Mouse (Mus musculus) cerebellum, adult 2 months (tissue): ENCODE results near the gene Dohh.

Source experiments
- CTCF ChIP-seq: fragments of 200-500 bp; IDR thresholded peaks from 2 replicates; pipeline ENCODE4 v1.5.1; 2011; ENCODE audit warnings: low read depth, mild to moderate bottlenecking, control low read depth, low read length, moderate library complexity, borderline replicate concordance; ENCODE audit not compliant: insufficient read depth
- POLR2A ChIP-seq: fragments of 200-500 bp; IDR thresholded peaks from 2 replicates; pipeline ENCODE4 v1.6.1; 2011; ENCODE audit warnings: low read length, control low read depth, borderline replicate concordance; ENCODE audit not compliant: insufficient read depth

DNA sequence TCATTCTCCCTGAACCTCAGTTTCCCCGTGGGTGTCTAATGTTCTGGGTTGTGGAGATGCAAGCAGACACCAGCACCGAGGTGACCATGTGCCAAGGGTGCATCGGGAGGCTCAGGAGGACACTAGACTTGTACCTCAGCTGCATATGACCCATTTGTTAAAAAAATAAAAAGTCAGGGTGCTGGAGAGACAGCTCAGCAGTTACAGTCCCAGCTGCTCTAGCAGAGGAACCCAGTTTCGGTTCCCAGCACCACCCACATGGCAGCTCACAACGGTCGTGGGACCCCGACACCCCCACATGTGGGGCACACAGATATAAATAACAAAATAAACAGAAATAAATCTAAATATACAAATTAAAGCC lies 44.3 kb downstream of the Dohh start:
- TF ChIP-seq CTCF (no peak), POLR2A (no peak)
